Mouse (Mus musculus) kidney, postnatal 36 days (tissue): Measurements from ENCODE around the gene Izumo2.
A peak's percentile ranks its signal among the peaks of the same experiment; 100 is the strongest.
"Not testable (repeated sequence)": the region's sequence is repeated elsewhere in the genome, so short reads cannot be mapped to it uniquely, and the experiment has no call there.

Experiments
- DNase-seq, 2 experiments: peaks; one replicate each; pipeline ENCODE4 v3.0.0; 2021 to 2022; ENCODE audit warnings: mixed read lengths in 2 of 2

The Izumo2 gene

GRCm38 (mm10) chr7:44701921-44702320 lies 6.6 kb upstream of the Izumo2 start:
- DNase-seq: peak; percentile 26 to 61

GRCm38 (mm10) chr7:44702985-44703384 lies 5.6 kb upstream of the Izumo2 start:
- DNase-seq: no peak

- DNase-seq: peak; percentile 34 to 75
Measured at GRCm38 (mm10) chr7:44704363-44704762, 4.2 kb upstream of the Izumo2 start.

GRCm38 (mm10) chr7:44705086-44705485 lies 3.5 kb upstream of the Izumo2 start:
- no peak for DNase-seq

GRCm38 (mm10) chr7:44706322-44706721 lies 2.2 kb upstream of the Izumo2 start:
- no peak for DNase-seq

- DNase-seq: no peak
Measured at GRCm38 (mm10) chr7:44707169-44707675, 1.3 kb upstream of the Izumo2 start.

- not testable (repeated sequence) for DNase-seq
Measured at GRCm38 (mm10) chr7:44708093-44708492, 449 bp upstream of the Izumo2 start.

GRCm38 (mm10) chr7:44709881-44710280 lies 1.3 kb downstream of the Izumo2 start:
- DNase-seq: no peak

- DNase-seq: no peak
Measured at GRCm38 (mm10) chr7:44722058-44722457, 13.5 kb downstream of the Izumo2 start.

- DNase-seq: peak in 1 of 2 experiments; percentile 6
Measured at GRCm38 (mm10) chr7:44724316-44724715, 15.8 kb downstream of the Izumo2 start.

- DNase-seq: no peak
Measured at GRCm38 (mm10) chr7:44726343-44726742, 17.8 kb downstream of the Izumo2 start.

GRCm38 (mm10) chr7:44727151-44727550 lies 18.6 kb downstream of the Izumo2 start:
- DNase-seq: no peak

GRCm38 (mm10) chr7:44728082-44728975 lies 19.8 kb downstream of the Izumo2 start:
- DNase-seq: no peak

GRCm38 (mm10) chr7:44733723-44734122 lies 25.2 kb downstream of the Izumo2 start:
- DNase-seq: no peak

- no peak for DNase-seq
Measured at GRCm38 (mm10) chr7:44741361-44741760, 32.8 kb downstream of the Izumo2 start.

- no peak for DNase-seq
Measured at GRCm38 (mm10) chr7:44744270-44744669, 35.7 kb downstream of the Izumo2 start.

GRCm38 (mm10) chr7:44745076-44745475 lies 36.5 kb downstream of the Izumo2 start:
- peak; percentile 87 to 90 for DNase-seq

GRCm38 (mm10) chr7:44747115-44747514 lies 38.6 kb downstream of the Izumo2 start:
- no peak for DNase-seq

GRCm38 (mm10) chr7:44748101-44749044 lies 39.8 kb downstream of the Izumo2 start, which contains the start of gene Vrk3:
TSS of gene Vrk3 (plus strand) at chr7:44748413.
- peak; percentile 95 to 99 for DNase-seq

- not testable (repeated sequence) for DNase-seq
Measured at GRCm38 (mm10) chr7:44750950-44751349, 42.4 kb downstream of the Izumo2 start, which contains the start of gene Zfp473. TSS of gene Zfp473 (minus strand) at chr7:44751050.

- DNase-seq: no peak
Measured at GRCm38 (mm10) chr7:44757164-44757563, 48.6 kb downstream of the Izumo2 start.

GRCm38 (mm10) chr7:44760366-44760765 lies 51.8 kb downstream of the Izumo2 start:
- DNase-seq: no peak

GRCm38 (mm10) chr7:44768129-44768528 lies 59.6 kb downstream of the Izumo2 start:
- DNase-seq: no peak
